Mouse (Mus musculus): Measurements from ENCODE around the gene Fuz.

Gene Fuz

DNA sequence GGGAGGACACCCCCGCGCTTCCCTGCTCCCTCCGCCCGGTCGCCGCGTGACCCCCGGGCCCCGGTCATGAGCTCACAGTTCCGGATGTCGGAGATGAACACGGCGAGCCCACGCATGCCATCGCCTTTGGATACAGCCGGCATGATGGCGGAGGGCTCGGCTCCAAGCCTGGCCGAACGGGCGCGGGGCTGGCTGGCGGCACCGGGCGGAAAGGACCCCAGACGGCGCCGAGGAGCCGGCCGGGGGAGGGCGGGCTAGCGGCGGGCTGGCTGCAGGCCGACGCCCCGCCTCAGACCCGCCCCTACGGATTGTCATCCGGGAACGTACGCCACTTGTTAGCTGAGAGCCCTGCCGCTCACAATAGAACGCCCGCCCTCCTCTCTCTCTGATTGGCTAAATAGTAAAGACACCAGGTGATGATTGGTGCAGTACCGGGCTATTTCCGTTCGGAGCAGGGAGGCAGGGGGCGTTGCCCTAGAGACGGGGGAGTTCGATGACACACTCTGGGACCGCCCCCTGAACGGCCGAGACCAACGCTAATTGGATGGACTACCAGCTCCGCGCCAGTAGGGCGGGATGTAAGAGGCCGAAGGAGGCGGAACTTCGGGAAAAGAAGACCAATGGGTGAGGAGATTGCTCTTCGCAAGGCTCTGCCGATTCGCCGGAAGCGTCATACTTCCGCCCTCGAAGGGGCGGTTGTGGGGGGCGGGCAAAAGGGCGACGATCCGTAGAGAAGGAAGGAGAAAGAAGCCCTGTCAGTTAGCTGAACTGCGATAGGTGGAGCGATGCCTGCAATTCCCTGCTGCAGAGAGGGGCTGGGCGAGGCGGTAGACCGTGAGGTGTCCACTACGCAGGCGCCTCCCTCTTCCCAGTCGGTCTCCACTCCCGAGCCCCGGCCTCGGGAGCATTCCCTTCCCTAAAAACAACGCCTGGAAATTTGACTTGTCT is 33.6 kb downstream of the Fuz start, which contains the start of gene Ap2a1:
TSS of gene Ap2a1 (minus strand) at position 293 of the 948 bp plus-strand sequence.
- DNase-seq (ENCODE audit: low spot score) = peak; percentile 91

DNA sequence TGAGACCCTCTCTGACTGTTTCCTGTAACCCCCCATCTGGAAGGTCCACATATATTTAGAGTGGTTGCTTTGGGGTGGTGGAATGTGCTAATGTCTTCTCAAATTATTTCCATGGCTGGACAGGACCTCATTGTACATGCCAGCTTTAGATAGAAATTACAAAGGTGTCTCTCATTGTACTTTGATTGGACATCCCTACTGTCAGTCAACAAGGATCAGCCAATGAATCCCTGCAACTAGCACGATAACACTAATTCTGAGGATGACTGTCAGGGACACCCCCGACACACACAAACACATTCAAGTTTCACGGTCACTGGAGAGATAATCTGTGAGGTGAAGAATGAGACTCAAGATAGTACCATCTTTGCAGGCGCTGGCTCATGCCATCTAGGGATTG is 42.8 kb downstream of the Fuz start:
- no peak for DNase-seq (ENCODE audit: low spot score)

DNA sequence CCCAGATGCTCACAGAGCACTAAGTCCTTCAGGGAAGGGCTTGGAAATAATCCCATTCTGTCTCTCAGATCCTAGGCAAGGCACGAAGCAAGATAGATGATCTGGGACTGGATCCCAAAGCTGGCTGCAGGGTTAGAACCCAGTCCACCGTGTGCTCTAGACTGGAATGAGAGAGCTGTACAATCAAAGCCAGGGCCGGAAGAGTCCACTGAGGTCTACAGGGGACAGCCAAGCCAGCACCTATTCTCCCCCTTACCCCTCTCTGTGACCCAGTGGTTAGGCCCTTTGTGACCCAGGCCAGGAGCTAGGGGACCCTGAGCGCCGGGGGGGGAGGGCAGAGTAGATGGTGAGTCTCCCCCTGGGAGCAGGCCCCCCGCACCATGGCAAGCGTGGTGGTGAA is 47.0 kb downstream of the Fuz start, which contains the start of gene Tsks:
TSS of gene Tsks (plus strand) at position 301 of the 400 bp plus-strand sequence.
- DNase-seq (ENCODE audit: low spot score) = no peak

DNA sequence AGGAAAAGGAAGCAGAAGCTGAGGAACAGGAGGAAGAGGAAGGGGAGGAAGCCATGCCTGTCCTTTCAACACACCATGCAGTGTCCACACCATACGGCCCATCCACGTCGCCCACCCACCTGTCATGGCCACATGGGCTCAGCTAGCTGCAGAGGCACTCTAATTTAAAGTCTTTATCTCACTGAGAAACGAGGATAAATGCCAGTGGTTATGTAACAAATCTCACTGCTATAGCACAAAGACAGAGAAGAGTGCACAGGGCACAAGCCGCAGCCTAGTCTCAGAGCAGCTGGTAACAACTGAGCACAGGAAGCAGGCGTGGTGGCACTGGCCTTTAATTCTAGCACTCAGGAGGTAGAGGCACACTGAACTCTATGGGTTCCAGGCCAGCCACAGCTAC is 54.0 kb downstream of the Fuz start:
- DNase-seq (ENCODE audit: low spot score) = no peak

DNA sequence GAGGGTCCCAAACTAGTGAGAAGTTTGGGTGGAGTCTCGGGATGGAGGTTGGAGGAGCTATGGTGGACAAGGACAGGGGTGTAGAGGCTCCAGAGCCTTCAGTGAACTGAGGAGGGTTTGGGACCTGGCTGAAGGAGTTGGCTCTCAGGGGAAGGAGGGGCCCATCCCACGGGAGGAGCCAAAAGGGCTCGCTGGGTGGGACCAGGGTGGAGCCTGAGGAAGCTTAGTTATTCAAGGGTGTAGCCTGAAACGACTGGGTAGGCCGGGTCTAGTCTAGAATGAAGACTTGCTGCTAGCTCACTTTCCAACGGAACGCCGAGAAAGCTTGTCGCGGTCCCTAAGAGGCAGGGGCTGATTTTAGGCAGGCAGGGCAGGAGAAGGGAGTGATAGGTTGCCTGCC is 56.1 kb downstream of the Fuz start:
- no peak for DNase-seq (ENCODE audit: low spot score)
